8 mouse cellular contexts compared by ENCODE assay signal in genomic region chr10:8715679-8716284, GRCm38 (mm10).
DNase-seq lines count a peak whose midpoint lies in the region; ATAC-seq lines count a peak whose summit lies in the region.

No protein-coding gene starts in this region.

- H3K4me3 ChIP-seq in intestine, embryonic 14.5 days (ENCODE audit: low read depth, low read length) = no peak overlapping the region

- no peaks in the 10 kb centered on the region for H3K4me1 ChIP-seq in intestine, embryonic 14.5 days (replicated peaks; ENCODE audit: control insufficient read depth, insufficient read depth, low read length)

- DNase-seq in adrenal gland, adult (ENCODE audit: inconsistent age in 2 of 2, low spot score in 1 of 2) = peak; percentile 64 to 91
- DNase-seq in gastrocnemius, postnatal 36 days = peak; percentile 63 to 68
- peak; percentile 90 for DNase-seq in intestine, embryonic 14.5 days (ENCODE audit: low spot score)
- peak; percentile 36 to 55 for DNase-seq in left cerebral cortex, adult 8-10 months (ENCODE audit: low spot score in 2 of 2)
- peak; percentile 82 for DNase-seq in mesoderm, embryonic 11.5 days (ENCODE audit: low read depth, low spot score)
- peak; percentile 81 for DNase-seq in right cerebral cortex, postnatal 14 days
- DNase-seq in urinary bladder, postnatal 36 days (ENCODE audit: low spot score in 2 of 2) = peak; percentile 65 to 81

- H3K9me3 ChIP-seq in intestine, embryonic 14.5 days (ENCODE audit: control insufficient read depth, low read length) = no peaks in the 10 kb centered on the region

- peak; percentile 87 for ATAC-seq in common myeloid progenitor, adult 5-6 weeks (replicated peaks; ENCODE audit: low read depth, poor library complexity, severe bottlenecking)
- no peak for ATAC-seq in intestine, embryonic 14.5 days (replicated peaks; ENCODE audit: low FRiP score, low TSS enrichment, low read depth)

- H3K27me3 ChIP-seq in intestine, embryonic 14.5 days (replicated peaks; ENCODE audit: control insufficient read depth, insufficient read depth, low read length) = no peaks in the 10 kb centered on the region

- intact Hi-C loops in gastrocnemius, postnatal 36 days (cut with DNase I) = loop anchor here (5.0 to 10.0 kb wide), 2 partner anchors 191 to 393 kb away; no protein-coding TSS in a partner anchor

- H3K9ac ChIP-seq in intestine, embryonic 14.5 days (ENCODE audit: low read length) = no peak overlapping the region

- 17% methylated on average over 12 of the region's 12 CpGs for WGBS in intestine, embryonic 14.5 days

- H3K4me2 ChIP-seq in intestine, embryonic 14.5 days (ENCODE audit: low read length) = no peak overlapping the region

- H3K27ac ChIP-seq in intestine, embryonic 14.5 days (ENCODE audit: low read depth) = no peak overlapping the region

- H3K36me3 ChIP-seq in intestine, embryonic 14.5 days (ENCODE audit: control insufficient read depth, insufficient read depth, low read length) = peaks cover 3% of the 10 kb centered on the region; the same call in 1 of the 2 replicates
